ENCODE assay signal across 7 mouse cellular contexts in the genomic region with DNA sequence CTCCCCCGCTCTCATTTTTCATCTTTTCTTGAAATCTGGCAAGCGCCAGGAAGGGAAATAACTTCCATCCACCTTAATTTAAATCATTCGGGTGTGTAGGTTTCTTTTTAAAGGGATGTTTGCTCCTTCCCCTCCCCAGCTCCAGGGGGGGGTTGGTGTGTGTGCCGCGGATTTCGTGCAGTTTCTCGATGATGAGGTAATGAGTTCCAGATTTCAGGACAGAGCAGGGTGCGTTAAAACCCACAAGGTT. TPM values are rescaled to one million over a fixed set of nuclear protein-coding genes. Genes with fewer than 3 reads are reported as not detected.
DNase-seq lines count a peak whose midpoint lies in the region; ATAC-seq and TF ChIP-seq lines count a peak whose summit lies in the region.

No protein-coding gene starts in this region.

- peak overlapping the region; percentile 78 for H3ac ChIP-seq in myocyte (ENCODE audit: control insufficient read depth, insufficient read length)

- H3K36me3 ChIP-seq in hindbrain, postnatal 0 days (ENCODE audit: insufficient read depth, low read length): no peaks in the 10 kb centered on the region
- no peaks in the 10 kb centered on the region for H3K36me3 ChIP-seq in myocyte (ENCODE audit: control insufficient read depth, insufficient read depth)

- no peak for DNase-seq in lung, adult 2 months
- DNase-seq in lung, postnatal 10 days: no peak
- DNase-seq in embryo, embryonic 11 days: peak; percentile 88
- DNase-seq in hindbrain, postnatal 0 days (ENCODE audit: low spot score): no peak
- no peak for DNase-seq in adrenal gland, adult 2 months

- H3K79me2 ChIP-seq in myocyte (ENCODE audit: control insufficient read depth, insufficient read depth): peaks cover 29% of the 10 kb centered on the region

- peak overlapping the region; percentile 85 for H3K9ac ChIP-seq in hindbrain, postnatal 0 days (replicated peaks; ENCODE audit: low read length)

- peak overlapping the region; percentile 98 for H3K4me2 ChIP-seq in hindbrain, postnatal 0 days (ENCODE audit: low read depth, low read length)
- H3K4me2 ChIP-seq in myocyte (ENCODE audit: low read depth): peak overlapping the region; percentile 100

- no peak for ATAC-seq in hindbrain, postnatal 0 days
- no peak for ATAC-seq in megakaryocyte-erythroid progenitor cell, adult 5-6 weeks (replicated peaks; ENCODE audit: low FRiP score, low TSS enrichment, poor library complexity, severe bottlenecking)

- H3K27ac ChIP-seq in hindbrain, postnatal 0 days: peak overlapping the region; percentile 91

- H3K4me3 ChIP-seq in lung, adult 2 months (replicated peaks; ENCODE audit: extremely low read depth, low read depth, low read length): peak overlapping the region; percentile 78
- H3K4me3 ChIP-seq in hindbrain, postnatal 0 days (ENCODE audit: low read length): peak overlapping the region; percentile 79
- H3K4me3 ChIP-seq in myocyte: peak overlapping the region; percentile 100

- 0% methylated on average over 8 of the region's 8 CpGs for WGBS in lung, adult 2 months
- WGBS in hindbrain, postnatal 0 days: 2% methylated on average over 8 of the region's 8 CpGs

- no peak for TF ChIP-seq CTCF in lung, adult 2 months (IDR thresholded peaks at IDR 0.05; ENCODE audit: insufficient read depth, low read length)
- no peak for TF ChIP-seq CTCF in hindbrain, postnatal 0 days (IDR thresholded peaks at IDR 0.05; ENCODE audit: low read depth)

- no peak for TF ChIP-seq POLR2A in lung, adult 2 months (IDR thresholded peaks at IDR 0.05; ENCODE audit: borderline replicate concordance, extremely low read depth, low read depth, low read length)
- no peak for TF ChIP-seq POLR2A in myocyte (IDR thresholded peaks at IDR 0.05; ENCODE audit: insufficient read length, low read depth)

- H3K9me3 ChIP-seq in hindbrain, postnatal 0 days (ENCODE audit: low read length): no peaks in the 10 kb centered on the region

- H3K4me1 ChIP-seq in lung, adult 2 months (ENCODE audit: control insufficient read depth, insufficient read depth, low read length): peaks cover 7% of the 10 kb centered on the region; the same call in 1 of the 2 replicates
- peaks cover 7% of the 10 kb centered on the region; the same call in 1 of the 2 replicates for H3K4me1 ChIP-seq in hindbrain, postnatal 0 days (ENCODE audit: insufficient read depth, low read length)

- peaks cover 7% of the 10 kb centered on the region; the same call in 1 of the 2 replicates for H3K27me3 ChIP-seq in hindbrain, postnatal 0 days (ENCODE audit: insufficient read depth, low read length)
- no peaks in the 10 kb centered on the region for H3K27me3 ChIP-seq in myocyte (ENCODE audit: control insufficient read depth, insufficient read depth, insufficient read length)

TF ChIP-seq in myocyte, 11 proteins besides CTCF, POLR2A, EP300 and RAD21:
- TF ChIP-seq USF1 (IDR thresholded peaks at IDR 0.05; ENCODE audit: low read depth) (no peak), REST (IDR thresholded peaks at IDR 0.05; ENCODE audit: insufficient read depth, insufficient read length) (no peak)

RNA-seq across cellular contexts. Expression of a gene that starts 2.0 kb away (rescaled TPM):
- polyA plus RNA-seq in lung, adult 2 months (2012; rRNA removed): 261 and 286 TPM in 2 replicates
- total RNA-seq in hindbrain, postnatal 0 days (2014; rRNA removed): 61.8 and 69.5 TPM in 2 replicates
- polyA plus RNA-seq in hindbrain, postnatal 0 days (2015; fragmentation: Nextera tagmentation; extraction: Ambion mirVana): 64.6 and 65.9 TPM in 2 replicates
- 35.7 TPM for polyA plus RNA-seq in myocyte (2012; fragmentation: generic; extraction: Trizol)
- 100 to 1,000 TPM; 191 to 215 TPM for total RNA-seq in adrenal gland, adult 2 months (2021)
- polyA plus RNA-seq in adrenal gland, adult 2 months (2012; rRNA removed): 458 and 470 TPM in 2 replicates
- total RNA-seq in megakaryocyte-erythroid progenitor cell, adult 5-6 weeks (2014; fragmentation: Nextera tagmentation): 76.1 and 121 TPM in 2 replicates
- 12.4 and 18.5 TPM in 2 replicates for total RNA-seq in megakaryocyte-erythroid progenitor cell, adult 5-6 weeks (2017)
